Mouse (Mus musculus) cerebellum, adult 2 months (tissue): ENCODE results near the gene Tssk4. TPM values are rescaled to one million over a fixed set of nuclear protein-coding genes. Genes with fewer than 3 reads are reported as not detected.

Experiments
- DNase-seq, 2 experiments: peaks; one replicate each; pipeline ENCODE4 v3.0.0; 2021
- H3K27ac ChIP-seq: fragments of 200-500 bp; 2 replicates; pipeline ENCODE4 v1.5.1; 2012; ENCODE audit warnings: low read length, control low read depth, inconsistent platforms; ENCODE audit not compliant: insufficient read depth
- H3K27me3 ChIP-seq: fragments of 200-500 bp; 2 replicates; pipeline ENCODE4 v1.6.1; 2012; ENCODE audit warnings: inconsistent platforms, mild to moderate bottlenecking, low read length, moderate library complexity; ENCODE audit not compliant: control insufficient read depth, insufficient read depth
- H3K4me1 ChIP-seq: fragments of 200-500 bp; 2 replicates; pipeline ENCODE4 v1.6.1; 2011; ENCODE audit warnings: low read length; ENCODE audit not compliant: control insufficient read depth, insufficient read depth
- H3K4me3 ChIP-seq: fragments of 200-500 bp; replicated peaks from 2 replicates; pipeline ENCODE3; 2011; ENCODE audit warnings: mild to moderate bottlenecking, low read depth, low read length, control low read depth; ENCODE audit not compliant: insufficient read depth
- CTCF ChIP-seq: fragments of 200-500 bp; IDR thresholded peaks from 2 replicates; pipeline ENCODE4 v1.5.1; 2011; ENCODE audit warnings: low read depth, mild to moderate bottlenecking, control low read depth, low read length, moderate library complexity, borderline replicate concordance; ENCODE audit not compliant: insufficient read depth
- POLR2A ChIP-seq: fragments of 200-500 bp; IDR thresholded peaks from 2 replicates; pipeline ENCODE4 v1.6.1; 2011; ENCODE audit warnings: low read length, control low read depth, borderline replicate concordance; ENCODE audit not compliant: insufficient read depth
- WGBS: fragments of 180-500 bp; shearing (Covaris S2); methylation state at CpG from one replicate; pipeline ENCODE4 v1.1.7; 2018; 5-methylcytosine and 5-hydroxymethylcytosine counted together
- polyA plus RNA-seq: library from polyadenylated mRNA; depleted of rRNA; stranded (reverse); fragments of >200 nt; gene quantifications from 2 replicates; pipeline ENCODE4 v1.2.3, GENCODE M21; 2012; rRNA removed

The Tssk4 gene
- polyA plus RNA-seq, 1 experiment: 0.61 TPM

DNA sequence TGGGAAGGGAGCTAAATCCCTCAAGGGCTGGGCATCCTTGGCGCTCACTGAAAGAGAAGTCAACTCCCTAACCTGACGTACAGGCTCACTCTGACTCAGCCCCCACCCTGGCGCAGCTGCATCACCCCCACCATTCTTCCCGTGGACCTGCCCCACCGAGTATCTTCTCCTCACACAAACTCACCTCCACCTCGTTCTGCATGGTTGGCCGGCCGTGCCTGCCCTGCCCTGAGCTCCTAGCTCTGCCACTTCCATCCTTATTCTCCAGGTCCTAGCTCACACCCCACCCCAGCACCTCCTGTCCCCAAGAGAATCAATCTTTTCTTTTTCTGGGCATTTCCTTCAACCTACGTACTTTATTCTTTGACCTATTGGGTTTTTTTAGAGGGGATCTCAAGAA, 51.1 kb downstream of the Tssk4 start:
- WGBS: 56% methylated on average over 9 of the region's 9 CpGs

More for the DNA sequence above, 51.1 kb downstream of the Tssk4 start:
- DNase-seq: no peak
- no peak overlapping the region for H3K4me3 ChIP-seq
- TF ChIP-seq CTCF: no peak
- no peak for TF ChIP-seq POLR2A
- H3K27ac ChIP-seq: no peak overlapping the region
- no peaks in the 10 kb centered on the region for H3K4me1 ChIP-seq
- H3K27me3 ChIP-seq: no peaks in the 10 kb centered on the region

Other genes starting within 250 kb of the Tssk4 start
- 18.5 and 18.7 TPM in 2 replicates for gene Dhrs4, start 171.4 kb upstream of the Tssk4 start, polyA plus RNA-seq
- 109 and 119 TPM in 2 replicates for gene Carmil3, start 159.5 kb upstream of the Tssk4 start, polyA plus RNA-seq
- gene Cpne6, start 139.7 kb upstream of the Tssk4 start, polyA plus RNA-seq: 39.8 and 56.8 TPM in 2 replicates
- gene Nrl, start 125.2 kb upstream of the Tssk4 start, polyA plus RNA-seq: 0.33 and 0.56 TPM in 2 replicates
- gene Pck2, start 109.9 kb upstream of the Tssk4 start, polyA plus RNA-seq: 44.8 and 49.3 TPM in 2 replicates
- 115 and 127 TPM in 2 replicates for gene Dcaf11, start 90.2 kb upstream of the Tssk4 start, polyA plus RNA-seq
- gene A730061H03Rik, start 89.8 kb upstream of the Tssk4 start, polyA plus RNA-seq: 0.97 TPM in 2 replicates
- not detected in 2 replicates for gene Fitm1, start 74.6 kb upstream of the Tssk4 start, polyA plus RNA-seq
- gene Psme1, start 72.1 kb upstream of the Tssk4 start, polyA plus RNA-seq: 38.4 and 40.7 TPM in 2 replicates
- gene Emc9, start 64.9 kb upstream of the Tssk4 start, polyA plus RNA-seq: 90.9 and 92.8 TPM in 2 replicates
- gene Psme2, start 59.1 kb upstream of the Tssk4 start, polyA plus RNA-seq: 43.1 and 46.8 TPM in 2 replicates
- gene Rnf31, start 58.5 kb upstream of the Tssk4 start, polyA plus RNA-seq: 31.1 and 32.9 TPM in 2 replicates
- 18.4 and 20.3 TPM in 2 replicates for gene Irf9, start 46.6 kb upstream of the Tssk4 start, polyA plus RNA-seq
- gene Rec8, start 32.1 kb upstream of the Tssk4 start, polyA plus RNA-seq: 71.2 and 79.1 TPM in 2 replicates
- 150 and 151 TPM in 2 replicates for gene Ipo4, start 14.2 kb upstream of the Tssk4 start, polyA plus RNA-seq
- 4.9 and 5.6 TPM in 2 replicates for gene Gm49378, start 12.3 kb upstream of the Tssk4 start, polyA plus RNA-seq
- gene Tm9sf1, start 6.4 kb upstream of the Tssk4 start, polyA plus RNA-seq: 35.3 and 40.1 TPM in 2 replicates
- 44.8 and 44.9 TPM in 2 replicates for gene Mdp1, start 10.3 kb downstream of the Tssk4 start, polyA plus RNA-seq
- gene Gmpr2, start 21.8 kb downstream of the Tssk4 start, polyA plus RNA-seq: 29.2 and 29.6 TPM in 2 replicates
- 414 and 434 TPM in 2 replicates for gene Nedd8, start 21.9 kb downstream of the Tssk4 start, polyA plus RNA-seq
- gene Tinf2, start 31.6 kb downstream of the Tssk4 start, polyA plus RNA-seq: 36.0 and 38.5 TPM in 2 replicates
- 0.07 and 0.08 TPM in 2 replicates for gene Tgm1, start 63.7 kb downstream of the Tssk4 start, polyA plus RNA-seq
- 64.1 and 66.8 TPM in 2 replicates for gene Rabggta, start 72.1 kb downstream of the Tssk4 start, polyA plus RNA-seq
- 113 and 122 TPM in 2 replicates for gene Dhrs1, start 95.5 kb downstream of the Tssk4 start, polyA plus RNA-seq
- 10.7 and 10.8 TPM in 2 replicates for gene Nop9, start 95.5 kb downstream of the Tssk4 start, polyA plus RNA-seq
- 10.5 and 15.2 TPM in 2 replicates for gene Cideb, start 108.3 kb downstream of the Tssk4 start, polyA plus RNA-seq
- gene Ltb4r2, start 111.2 kb downstream of the Tssk4 start, polyA plus RNA-seq: 0.07 and 0.08 TPM in 2 replicates
- 0.33 and 0.36 TPM in 2 replicates for gene Ltb4r1, start 115.8 kb downstream of the Tssk4 start, polyA plus RNA-seq
- 4.0 and 4.1 TPM in 2 replicates for gene Adcy4, start 133.9 kb downstream of the Tssk4 start, polyA plus RNA-seq
- gene Ripk3, start 138.7 kb downstream of the Tssk4 start, polyA plus RNA-seq: 0.39 and 0.60 TPM in 2 replicates
- 1.5 and 1.7 TPM in 2 replicates for gene Nfatc4, start 173.0 kb downstream of the Tssk4 start, polyA plus RNA-seq
- 4.5 and 4.8 TPM in 2 replicates for gene Nynrin, start 203.8 kb downstream of the Tssk4 start, polyA plus RNA-seq
- 534 and 635 TPM in 2 replicates for gene Cbln3, start 234.2 kb downstream of the Tssk4 start, polyA plus RNA-seq
- 47.4 and 52.8 TPM in 2 replicates for gene Khnyn, start 234.8 kb downstream of the Tssk4 start, polyA plus RNA-seq